Mouse (Mus musculus) lung, postnatal 14 days (tissue): ENCODE data around the gene Zfp626.
"Not testable (repeated sequence)": the region's sequence is repeated elsewhere in the genome, so short reads cannot be mapped to it uniquely, and the experiment has no call there.

Experiments
- DNase-seq: peaks from one replicate; pipeline ENCODE4 v3.0.0; 2021

The Zfp626 gene

DNA sequence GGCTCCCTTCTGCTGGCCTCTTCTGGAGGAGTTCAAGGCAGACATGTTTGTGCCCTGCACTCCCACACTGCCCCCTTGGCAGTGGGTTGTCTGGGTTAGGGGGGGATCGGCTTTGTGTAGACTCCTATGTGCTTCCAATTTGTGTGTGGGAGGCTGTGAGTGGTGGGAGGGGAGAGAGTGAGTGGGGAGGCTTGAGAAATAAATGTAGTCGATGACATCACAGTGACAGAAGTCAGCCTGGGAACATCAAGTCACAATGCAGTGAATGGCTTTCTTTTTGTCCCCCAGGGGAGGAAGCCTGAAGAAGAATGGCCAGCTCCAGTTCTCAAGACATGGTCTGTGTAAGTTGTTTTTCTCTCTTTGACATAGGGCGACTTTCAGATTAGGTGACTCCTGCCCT is at the start of gene Zfp626:
Gene Zfp626 (plus strand): TSS at position 301 of the 400 bp plus-strand sequence.
- DNase-seq = not testable (repeated sequence)

DNA sequence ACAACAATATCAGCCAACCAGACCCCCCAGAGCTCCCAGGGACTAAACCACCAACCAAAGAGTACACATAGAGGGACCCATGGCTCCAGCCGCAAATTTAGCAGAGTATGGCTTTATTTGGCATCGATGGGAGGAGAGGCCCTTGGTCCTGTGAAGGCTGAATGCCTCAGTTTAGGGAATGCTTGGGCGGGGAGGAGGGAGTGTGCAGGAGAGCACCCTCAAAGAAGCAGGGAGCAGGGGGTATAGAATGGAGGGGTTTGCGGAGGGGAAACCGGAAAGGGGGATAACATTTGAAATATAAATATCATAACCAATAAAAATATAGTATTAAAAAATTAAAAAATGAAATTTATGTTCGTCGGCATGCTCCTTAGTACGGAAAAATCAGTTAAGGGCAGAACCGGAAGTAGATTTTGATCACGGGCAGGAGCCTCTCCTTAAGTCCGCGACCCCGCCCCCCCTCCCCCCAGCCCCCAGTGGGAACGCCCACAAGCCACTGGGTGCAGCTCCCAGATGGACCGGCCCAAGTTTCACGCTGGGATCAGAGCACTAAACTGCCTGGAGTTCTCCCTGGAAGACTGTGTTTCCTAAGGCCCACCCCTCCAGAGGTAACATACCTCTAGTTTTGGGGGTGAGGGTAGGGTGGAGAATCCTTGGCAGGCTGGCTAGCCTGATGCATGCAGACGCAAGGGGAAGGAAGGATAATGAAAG is 41.7 kb upstream of the Zfp626 start:
- peak; percentile 2 for DNase-seq

DNA sequence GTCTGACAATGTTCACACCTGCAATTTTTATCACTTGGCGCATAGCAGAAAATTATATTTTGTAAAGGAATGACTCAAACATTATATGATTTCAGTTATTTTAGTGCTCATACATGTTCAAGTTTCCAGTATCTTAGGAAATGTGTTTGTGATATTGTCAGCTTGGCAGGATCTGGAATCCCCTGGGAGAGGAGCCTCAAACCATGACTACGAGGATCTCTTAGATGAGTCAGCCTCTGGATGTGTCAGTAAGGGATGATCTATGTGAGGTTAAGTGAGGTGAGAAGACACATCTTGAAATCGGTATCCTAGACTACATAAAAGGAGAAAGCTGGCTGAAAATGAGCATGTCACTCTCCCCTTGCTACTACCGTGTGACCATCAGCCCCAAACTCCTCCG is 17.7 kb upstream of the Zfp626 start:
- no peak for DNase-seq

DNA sequence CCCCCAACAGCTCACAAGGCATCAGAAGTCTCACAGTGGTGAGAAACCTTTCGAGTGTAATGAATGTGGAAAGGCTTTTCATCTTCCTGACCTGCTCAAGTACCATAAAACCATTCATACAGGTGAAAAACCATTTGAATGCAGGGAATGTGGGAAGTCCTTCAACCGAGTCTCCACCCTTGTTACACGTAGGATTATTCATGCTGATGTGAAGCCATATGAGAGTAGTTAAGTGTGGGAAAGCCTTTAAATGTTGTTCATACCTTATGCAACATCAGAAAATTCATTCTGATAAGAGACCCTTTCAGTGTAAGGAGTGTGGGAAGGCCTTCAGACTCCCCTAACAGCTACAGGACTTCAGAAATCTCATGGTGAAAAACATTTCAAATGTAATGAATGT is 13.1 kb upstream of the Zfp626 start:
- DNase-seq = not testable (repeated sequence)

DNA sequence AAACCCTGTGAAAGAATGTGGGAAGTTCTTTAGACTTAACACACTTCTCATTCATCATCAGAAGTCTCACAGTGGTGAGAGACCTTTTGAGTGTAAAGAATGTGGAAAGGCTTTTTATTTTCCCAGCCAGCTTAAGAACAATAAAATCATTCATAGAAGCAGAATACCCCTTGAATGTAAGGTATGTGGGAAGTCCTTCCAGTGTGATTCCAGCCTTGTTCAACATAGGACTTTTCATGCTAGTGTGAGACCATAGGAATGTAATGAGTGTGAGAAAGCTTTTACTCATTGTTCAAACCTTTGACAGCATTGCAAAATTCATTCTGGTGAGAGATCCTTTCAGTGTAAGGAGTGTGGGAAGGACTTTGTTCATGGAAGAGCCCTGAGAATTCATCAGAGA is 12.4 kb upstream of the Zfp626 start:
- no peak for DNase-seq

DNA sequence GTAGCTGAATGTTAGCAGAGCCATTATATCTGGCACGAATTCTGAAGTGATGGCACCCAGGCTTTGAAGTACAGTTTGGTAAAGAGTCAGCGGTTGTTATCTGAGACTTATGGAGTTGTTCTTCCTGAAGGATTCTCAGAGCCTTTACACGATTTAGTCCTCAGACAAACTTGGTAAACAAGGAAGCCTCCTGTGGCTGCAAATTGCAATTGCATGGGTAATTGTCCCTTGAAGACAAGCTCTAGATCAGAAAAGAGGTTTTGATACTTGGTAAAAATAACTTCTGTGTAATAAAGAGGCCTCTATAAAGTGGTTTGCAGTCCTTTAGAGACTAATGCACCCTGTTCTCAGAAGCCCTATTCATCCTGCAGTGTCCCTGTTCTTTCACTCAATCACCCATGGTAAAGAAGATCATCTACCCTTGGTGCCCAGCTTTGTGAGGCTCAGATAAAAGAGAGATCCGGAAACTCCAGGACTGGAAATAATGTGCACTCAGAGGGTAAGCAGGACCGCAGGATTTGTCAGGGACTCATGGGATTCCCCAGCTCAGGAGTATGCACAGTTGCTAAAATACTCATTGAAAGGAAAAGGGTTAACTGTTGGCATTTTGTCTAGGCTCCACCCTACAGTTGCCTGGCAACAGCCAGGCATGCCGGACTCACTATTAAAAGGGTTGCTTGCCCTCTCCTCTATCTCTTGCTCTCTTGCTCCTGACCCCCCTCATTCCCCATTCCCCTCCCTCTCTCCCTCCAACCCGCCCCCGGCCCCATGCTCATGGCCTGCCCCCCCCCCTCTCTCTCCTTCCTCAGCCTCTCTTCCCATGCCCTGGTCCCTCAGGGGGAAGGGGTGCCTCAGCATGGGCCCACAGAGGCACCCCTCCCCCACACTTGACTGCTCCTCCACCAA is 8.8 kb upstream of the Zfp626 start:
- no peak for DNase-seq

DNA sequence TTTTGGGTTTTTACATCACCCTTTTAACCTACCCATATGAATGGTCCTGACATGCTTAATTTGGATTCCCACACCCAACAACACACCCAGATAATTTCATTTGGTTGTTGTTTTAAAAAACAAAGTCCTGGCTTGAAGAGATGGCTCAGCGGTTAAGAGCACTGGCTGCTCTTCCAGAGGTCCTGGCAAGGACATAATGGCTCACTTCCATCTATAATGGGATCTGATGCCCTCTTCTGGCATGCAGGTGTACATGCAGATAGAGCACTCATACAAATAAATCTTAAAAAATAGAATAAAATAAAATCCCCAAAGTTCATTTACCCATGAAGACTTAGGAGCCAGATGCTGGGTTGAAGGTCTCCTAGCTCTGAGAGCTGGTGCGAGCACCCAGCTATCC is 5.9 kb upstream of the Zfp626 start:
- DNase-seq = no peak

DNA sequence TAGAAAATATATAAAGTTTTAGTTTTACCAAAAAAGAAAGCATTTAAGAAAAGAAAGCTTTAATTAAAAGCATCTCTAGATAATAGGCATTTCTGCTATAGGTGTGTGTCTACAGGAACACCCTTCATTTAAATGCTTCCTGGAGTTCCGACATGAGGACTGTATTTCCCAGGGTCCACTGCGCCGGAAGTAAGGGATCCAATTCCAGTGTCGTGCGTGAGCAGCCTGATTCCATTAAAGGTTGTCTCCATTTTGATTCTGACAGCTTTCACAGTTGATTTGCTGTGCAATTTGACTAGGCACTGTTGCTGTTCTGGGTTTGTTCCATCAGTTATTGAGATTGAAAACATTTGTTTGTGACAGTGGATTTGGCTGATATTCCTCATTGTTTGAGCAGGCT is 4.0 kb upstream of the Zfp626 start:
- DNase-seq = no peak

DNA sequence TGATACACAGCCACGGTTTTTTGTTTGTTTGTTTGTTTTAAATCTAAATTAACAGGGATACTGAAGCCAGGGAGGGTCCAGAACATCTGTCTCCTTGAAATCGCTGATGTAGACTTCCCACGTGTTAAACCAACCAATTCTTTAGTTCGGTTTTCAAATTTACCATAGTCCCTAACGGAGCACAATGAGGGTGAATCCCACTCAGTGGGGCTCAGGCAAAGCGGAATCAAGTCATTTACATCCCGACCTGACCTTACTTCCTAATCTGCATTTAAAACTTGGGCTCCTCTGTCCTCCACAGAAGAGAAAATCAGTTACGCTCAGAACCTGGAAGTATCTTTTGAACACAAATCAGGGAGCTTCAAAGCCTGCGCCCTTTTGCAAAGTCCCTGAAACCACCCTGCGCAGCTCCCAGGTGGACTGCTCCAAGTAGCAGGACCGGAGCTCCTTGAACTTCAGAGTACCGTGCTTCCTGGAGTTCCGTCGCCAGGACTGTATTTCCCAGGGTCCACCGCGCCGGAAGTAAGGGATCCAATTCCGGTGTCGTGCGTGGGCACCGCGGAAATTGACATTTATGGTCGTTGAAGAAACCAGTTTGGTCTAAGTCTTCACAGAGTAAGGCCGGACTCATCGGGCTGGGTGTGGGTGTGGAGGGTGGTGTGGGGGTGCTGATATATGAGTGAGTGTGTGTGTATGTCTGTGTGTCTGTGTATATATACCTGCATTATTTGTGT is 2.5 kb upstream of the Zfp626 start:
- peak; percentile 82 for DNase-seq

DNA sequence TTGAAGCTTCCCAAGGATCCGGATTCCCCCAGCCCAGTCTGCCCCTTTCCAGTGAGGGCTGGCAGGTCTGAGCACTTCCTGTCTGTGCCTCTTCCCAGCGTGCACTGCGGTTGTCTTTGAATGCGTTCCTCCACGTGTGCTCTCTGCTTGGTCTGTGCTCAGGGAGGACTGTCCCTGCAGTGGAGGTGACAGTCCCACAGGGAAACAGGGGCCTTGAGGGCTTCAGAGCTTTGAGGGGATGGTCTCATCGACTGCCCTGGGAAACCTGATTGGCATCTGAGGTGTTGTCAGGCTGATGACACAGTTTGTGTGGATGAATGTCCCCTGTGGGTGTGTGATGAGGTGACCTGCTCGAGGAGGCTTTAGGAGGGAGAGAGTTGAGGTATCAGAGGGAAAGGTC is 309 bp downstream of the Zfp626 start:
- DNase-seq = not testable (repeated sequence)

DNA sequence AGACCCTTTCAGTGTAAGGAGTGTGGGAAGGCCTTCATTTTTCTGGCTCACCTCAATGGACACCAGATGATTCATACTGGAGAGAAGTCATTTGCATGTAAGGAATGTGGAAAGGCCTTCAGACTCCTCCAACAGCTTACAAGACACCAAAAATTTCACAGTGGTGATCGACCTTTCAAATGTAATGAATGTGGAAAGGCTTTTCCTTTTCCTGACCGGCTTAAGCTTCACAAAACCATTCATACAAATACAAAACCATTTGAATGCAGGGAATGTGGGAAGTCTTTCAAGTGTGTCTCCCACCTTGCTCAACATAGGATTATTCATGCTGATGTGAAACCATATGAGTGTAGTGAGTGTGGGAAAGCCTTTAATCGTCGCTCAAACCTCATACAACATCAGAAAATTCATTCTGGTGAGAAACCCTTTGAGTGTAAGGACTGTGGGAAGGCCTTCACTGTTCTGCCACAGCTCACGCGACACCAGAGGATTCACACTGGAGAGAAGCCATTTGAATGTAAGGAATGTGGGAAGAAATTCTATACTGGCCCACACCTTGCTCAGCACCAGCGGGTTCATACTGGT is 11.6 kb downstream of the Zfp626 start:
- DNase-seq = no peak

DNA sequence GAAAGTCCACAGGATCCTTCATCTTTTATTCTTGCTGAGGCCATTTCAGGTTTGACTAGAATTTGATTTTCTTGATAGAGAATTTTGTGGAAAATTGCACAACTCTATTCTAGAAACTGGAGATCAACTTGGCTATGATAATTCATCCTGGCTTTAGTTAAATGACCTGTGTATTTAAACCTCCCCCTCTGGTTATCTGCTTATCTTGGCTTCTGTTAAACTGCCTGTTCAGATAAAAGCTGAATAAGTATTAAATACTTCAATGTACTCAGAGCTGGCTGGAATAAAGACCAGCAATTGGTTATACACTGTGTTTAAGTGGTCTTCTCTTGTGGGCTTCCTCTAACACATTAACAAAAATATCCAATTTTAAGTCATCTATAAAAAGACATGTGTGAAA is 15.6 kb downstream of the Zfp626 start:
- no peak for DNase-seq

DNA sequence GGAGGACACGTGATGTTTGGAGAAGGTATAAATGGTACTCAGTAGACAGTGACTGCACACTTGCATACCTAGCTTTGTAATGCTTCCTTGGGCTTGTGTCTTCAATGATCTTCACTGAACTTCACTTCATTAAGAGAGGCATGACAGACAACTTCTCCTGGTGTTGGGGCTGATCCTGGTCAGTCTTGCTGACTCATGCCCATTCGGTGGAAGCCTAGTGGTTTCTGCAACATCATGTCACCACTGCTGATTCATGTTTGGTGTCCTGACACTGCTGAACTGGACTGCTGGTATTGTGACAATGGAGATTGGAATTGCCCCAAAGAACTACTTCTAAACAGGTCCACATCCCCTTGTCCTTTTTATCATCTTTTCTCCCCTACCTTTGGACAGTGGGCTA is 27.1 kb downstream of the Zfp626 start:
- DNase-seq = no peak

DNA sequence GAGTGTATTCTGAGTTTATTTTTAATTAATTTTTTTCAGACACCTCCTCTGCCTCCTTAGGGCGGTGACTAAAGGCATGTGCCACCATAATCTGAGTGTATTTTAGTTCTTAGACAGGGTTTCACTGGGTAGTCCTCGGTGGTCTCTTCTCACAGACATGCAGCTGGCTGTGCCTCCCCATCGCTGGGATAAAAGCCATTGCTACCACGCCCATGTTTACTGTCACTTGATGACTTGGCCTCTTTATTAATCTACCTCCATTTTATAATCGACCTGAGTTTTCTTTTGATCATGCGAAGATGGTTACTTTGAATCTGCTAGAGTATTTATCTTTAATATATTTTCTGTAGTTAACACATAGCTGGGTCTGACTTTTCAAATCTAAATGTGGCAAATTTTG is 30.9 kb downstream of the Zfp626 start:
- DNase-seq = no peak

DNA sequence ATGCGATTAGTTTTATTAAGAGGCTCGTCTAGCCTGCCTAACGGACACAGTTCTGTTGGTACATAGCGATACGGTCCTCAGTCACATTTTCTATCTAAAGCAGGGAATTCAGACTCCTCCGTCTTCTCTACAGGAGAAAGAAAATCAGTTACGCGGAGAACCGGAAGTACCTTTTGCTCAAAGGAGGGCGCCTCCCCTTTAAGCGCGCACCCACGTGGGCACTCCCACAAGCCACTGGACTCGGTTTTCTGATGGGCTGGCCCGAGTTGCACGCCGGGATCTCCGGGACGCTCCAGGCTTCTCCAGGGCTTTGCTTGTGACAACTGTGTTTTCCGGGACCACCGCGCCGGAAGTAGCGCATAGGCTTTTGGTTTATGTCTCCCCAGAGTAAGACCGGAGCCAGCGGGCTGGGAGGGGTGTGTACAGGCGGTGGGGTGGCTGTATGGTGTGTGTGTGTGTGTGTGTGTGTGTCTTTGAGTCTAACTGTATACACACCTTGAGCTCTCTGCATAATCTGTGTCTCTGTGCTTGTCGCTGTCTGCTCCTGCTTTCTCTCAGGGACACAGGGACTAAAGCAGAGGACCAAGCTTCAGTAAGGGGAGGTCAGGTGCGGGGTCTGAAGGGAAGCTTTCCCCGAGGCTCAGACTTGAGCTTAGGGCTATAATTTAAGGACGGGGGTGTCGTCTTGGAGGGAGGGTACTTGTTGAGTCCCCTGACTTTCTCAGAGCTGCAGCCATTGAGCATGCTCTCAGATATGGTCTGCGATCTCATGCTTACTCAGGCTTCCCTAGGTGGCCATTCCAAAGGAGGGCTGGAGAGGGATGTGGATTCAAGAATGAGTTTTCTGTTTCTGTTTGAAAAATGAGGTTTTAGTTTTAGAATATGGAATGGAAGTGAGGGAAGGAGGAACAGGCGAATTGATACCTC is 31.6 kb downstream of the Zfp626 start, which contains the start of gene Zfp59:
Gene Zfp59 (plus strand): TSS at position 285 of the 927 bp plus-strand sequence.
- DNase-seq = peak; percentile 86

DNA sequence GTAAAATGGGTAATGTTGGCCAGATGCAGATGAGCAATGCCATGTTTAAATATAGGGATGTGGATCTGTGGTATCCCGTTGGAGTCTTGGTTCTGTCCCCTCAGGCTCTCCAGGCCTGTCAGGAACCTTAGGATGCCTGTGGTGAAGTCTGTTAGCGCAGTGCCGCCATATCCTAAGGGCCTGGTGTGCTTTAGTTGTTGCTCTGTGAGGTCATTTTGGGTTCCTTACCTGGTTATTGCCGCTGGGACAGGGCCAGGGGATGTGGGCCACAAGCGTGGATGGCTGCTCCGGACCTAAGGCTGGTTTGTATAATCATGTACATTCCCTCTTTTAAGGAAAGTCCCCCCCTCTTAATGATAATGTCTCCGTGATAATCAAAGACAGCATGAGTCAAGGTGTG is 32.6 kb downstream of the Zfp626 start:
- DNase-seq = no peak

DNA sequence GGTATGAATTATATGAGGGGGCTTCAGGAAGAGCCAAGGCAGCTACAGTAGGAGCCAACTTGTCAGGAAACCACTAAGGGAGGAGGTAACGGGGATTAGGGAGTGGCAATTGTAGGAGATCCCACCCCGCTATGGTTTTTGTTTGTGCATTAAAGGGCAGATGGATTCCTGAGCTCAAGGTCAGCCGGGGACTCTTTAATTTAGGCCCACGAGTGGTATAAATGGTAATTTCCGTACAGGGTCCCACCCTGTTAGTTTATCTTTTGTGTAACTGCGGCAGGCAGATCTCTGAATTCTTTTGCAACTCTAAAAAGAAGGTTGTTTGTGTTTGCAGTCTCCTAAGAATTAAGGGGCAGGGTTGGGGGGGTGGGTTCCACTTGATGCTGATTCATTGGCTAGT is 33.1 kb downstream of the Zfp626 start:
- no peak for DNase-seq

DNA sequence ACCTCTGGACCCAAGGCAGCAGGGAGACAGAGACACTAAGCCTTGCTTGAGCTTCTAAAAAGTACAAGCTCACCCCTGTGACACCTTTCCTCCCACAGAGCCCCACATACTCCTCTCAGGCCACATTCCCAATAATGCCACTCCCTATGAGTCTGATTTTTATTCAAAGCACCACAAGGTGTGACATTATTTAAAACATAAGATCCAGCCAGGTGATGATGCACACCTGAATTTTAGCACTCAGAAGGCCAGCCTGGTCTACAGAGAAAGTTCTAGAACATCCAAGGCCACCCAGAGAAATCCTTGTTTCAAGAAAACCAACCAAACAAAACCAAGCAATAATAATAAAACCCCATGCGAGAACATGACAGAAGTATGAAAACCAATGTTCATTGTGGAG is 50.2 kb downstream of the Zfp626 start, which contains the start of gene Zfp607a:
Gene Zfp607a (plus strand): TSS at position 301 of the 400 bp plus-strand sequence.
- no peak for DNase-seq

DNA sequence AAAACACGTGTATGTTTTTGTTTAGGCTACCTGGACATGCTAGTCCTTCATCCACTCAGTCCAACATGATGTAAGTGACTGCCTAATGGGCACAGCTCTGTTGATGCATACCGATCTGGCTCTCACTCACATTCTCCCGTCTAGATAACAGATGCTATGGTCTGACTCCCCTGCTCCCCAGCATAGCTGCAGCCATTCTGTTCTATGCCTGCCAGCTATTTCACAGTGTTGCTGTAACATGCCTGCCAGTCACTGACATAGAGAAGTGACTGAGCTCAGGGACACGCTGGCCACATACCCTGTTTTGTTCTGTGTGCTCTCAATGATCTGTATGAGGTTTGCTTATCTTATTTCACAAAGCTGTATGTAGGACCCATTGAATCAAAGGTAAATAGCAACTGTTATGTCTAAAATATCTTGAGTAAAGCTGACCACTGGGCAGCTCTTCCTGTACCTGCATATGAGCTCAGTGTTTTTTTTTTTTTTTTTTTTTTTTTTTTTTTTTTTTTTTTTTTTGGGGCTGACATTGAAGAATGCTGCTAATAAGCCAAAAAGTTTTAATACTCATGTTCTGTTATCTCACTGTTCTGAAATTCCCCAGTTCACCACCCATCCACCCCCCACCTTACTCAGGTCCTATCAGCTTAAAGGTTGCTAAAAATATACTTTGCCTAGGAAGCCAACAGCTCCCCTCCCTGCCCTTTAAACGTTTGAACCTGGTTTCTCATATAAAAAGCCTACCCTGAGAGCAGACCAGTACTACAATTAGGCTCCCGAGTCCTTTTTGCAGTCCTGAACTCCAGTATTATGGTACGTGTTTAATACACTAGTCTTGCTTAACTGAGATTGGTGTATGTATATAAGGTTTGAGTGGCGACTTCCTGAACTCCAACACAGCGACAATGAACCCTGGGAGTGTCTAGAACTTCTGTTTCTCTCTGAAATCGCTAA is 52.6 kb downstream of the Zfp626 start:
- DNase-seq = peak; percentile 5

DNA sequence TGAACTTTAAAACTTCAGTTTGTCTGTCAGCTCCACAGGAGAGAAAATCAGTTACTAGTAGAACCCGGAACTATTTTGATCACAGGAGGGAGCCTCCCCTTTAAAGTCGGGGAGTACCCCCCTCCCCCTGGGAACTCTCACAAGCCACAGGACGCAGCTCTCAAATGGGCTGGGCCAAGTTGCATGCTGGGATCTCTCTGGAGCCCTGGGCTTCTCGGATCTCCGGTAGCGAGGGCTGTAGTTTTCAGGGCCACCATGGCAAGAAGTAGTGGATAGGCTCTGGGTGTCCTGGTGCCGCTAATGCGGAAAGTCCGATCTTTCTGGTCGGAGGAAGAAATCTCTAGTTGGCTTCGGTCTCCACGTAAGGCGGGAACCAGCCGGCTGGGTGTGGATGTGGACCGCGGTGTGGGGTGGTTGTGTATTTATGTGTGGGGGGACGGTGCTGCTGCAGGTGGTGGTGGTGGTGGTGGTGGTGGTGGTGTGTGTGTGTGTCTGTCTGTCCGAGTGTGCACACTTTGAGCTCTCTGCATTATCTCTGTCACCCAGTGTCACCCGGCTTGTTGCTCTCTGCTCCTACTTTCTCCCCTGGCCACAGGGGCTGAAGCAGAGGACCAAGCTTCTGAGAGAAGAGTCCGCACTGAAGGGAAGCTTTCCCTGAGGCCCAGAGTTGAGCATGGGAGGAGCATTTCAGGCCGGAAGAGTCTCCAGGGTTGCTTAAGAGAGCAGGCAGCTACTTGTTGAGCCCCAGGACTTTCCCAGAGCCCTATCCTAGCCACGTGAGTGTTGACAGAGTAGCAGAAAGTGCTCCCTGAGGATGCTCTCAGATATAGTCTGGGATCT is 53.6 kb downstream of the Zfp626 start:
- peak; percentile 75 for DNase-seq
